Mouse (Mus musculus): ENCODE measurements at regions not wholly inside any gene's neighbourhood (a gene's known extent, or its start where the extent isn't known, plus 50 kb on each side); places are given as distances from the start of the nearest gene placed in this dataset.

GRCm38 (mm10) chr5:91307031-91307430 lies 95.8 kb downstream of the Btc start:
- DNase-seq (ENCODE audit: extremely low spot score in 1 of 2, low spot score in 1 of 2): no peak
